Mouse (Mus musculus): ENCODE results near the gene Tcf7l2. TPM values are rescaled to one million over a fixed set of nuclear protein-coding genes. Genes with fewer than 3 reads are reported as not detected.

The Tcf7l2 gene
- polyA plus RNA-seq, 1 experiment = 10.5 TPM

GRCm38 (mm10) chr19:55857328-55857727, 115.7 kb downstream of the Tcf7l2 start:
- TF ChIP-seq POLR2A (IDR thresholded peaks at IDR 0.05; ENCODE audit: borderline replicate concordance, control insufficient read depth, low read depth, low read length) (no peak), CTCF (IDR thresholded peaks at IDR 0.05; ENCODE audit: control insufficient read depth, insufficient read depth, low read length) (no peak)
- Histone ChIP-seq H3K4me3 (replicated peaks; ENCODE audit: control insufficient read depth, low read depth, low read length) (no peak overlapping the region), H3K4me1 (ENCODE audit: control insufficient read depth, insufficient read depth, low read length) (no peaks in the 10 kb centered on the region; the same call in 1 of the 2 replicates), H3K27ac (ENCODE audit: control insufficient read depth, insufficient read depth, low read depth, low read length, poor library complexity) (no peak overlapping the region)
- WGBS = 71% methylated on average over 4 of the region's 4 CpGs

- H3K4me1 ChIP-seq (ENCODE audit: control insufficient read depth, insufficient read depth, low read length) = no peaks in the 10 kb centered on the region; the same call in 1 of the 2 replicates
- no peak overlapping the region for H3K27ac ChIP-seq (ENCODE audit: control insufficient read depth, insufficient read depth, low read depth, low read length, poor library complexity)
- 19% methylated on average over 10 of the region's 10 CpGs for WGBS
- TF ChIP-seq CTCF (IDR thresholded peaks at IDR 0.05; ENCODE audit: control insufficient read depth, insufficient read depth, low read length) (no peak), POLR2A (IDR thresholded peaks at IDR 0.05; ENCODE audit: borderline replicate concordance, control insufficient read depth, low read depth, low read length) (no peak)
- no peak overlapping the region for H3K4me3 ChIP-seq (replicated peaks; ENCODE audit: control insufficient read depth, low read depth, low read length)
These were observed 118.6 kb downstream of the Tcf7l2 start for GRCm38 (mm10) chr19:55860009-55860743.

- peaks cover 6% of the 10 kb centered on the region for H3K4me1 ChIP-seq (ENCODE audit: control insufficient read depth, insufficient read depth, low read length)
- H3K4me3 ChIP-seq (replicated peaks; ENCODE audit: control insufficient read depth, low read depth, low read length) = no peak overlapping the region
- TF ChIP-seq POLR2A (IDR thresholded peaks at IDR 0.05; ENCODE audit: borderline replicate concordance, control insufficient read depth, low read depth, low read length) = no peak
- TF ChIP-seq CTCF (IDR thresholded peaks at IDR 0.05; ENCODE audit: control insufficient read depth, insufficient read depth, low read length) = no peak
- no peak overlapping the region for H3K27ac ChIP-seq (ENCODE audit: control insufficient read depth, insufficient read depth, low read depth, low read length, poor library complexity)
- WGBS = 48% methylated on average over 2 of the region's 2 CpGs
These were observed 120.1 kb downstream of the Tcf7l2 start for GRCm38 (mm10) chr19:55861746-55862145.

GRCm38 (mm10) chr19:55862559-55862958, 120.9 kb downstream of the Tcf7l2 start:
- no peak for TF ChIP-seq CTCF (IDR thresholded peaks at IDR 0.05; ENCODE audit: control insufficient read depth, insufficient read depth, low read length)
- no peak overlapping the region for H3K4me3 ChIP-seq (replicated peaks; ENCODE audit: control insufficient read depth, low read depth, low read length)
- peaks cover 6% of the 10 kb centered on the region for H3K4me1 ChIP-seq (ENCODE audit: control insufficient read depth, insufficient read depth, low read length)
- no peak overlapping the region for H3K27ac ChIP-seq (ENCODE audit: control insufficient read depth, insufficient read depth, low read depth, low read length, poor library complexity)
- 47% methylated on average over 3 of the region's 3 CpGs for WGBS

- 72% methylated on average over 2 of the region's 2 CpGs for WGBS
- Histone ChIP-seq H3K27ac (ENCODE audit: control insufficient read depth, insufficient read depth, low read depth, low read length, poor library complexity) (no peak overlapping the region), H3K4me1 (ENCODE audit: control insufficient read depth, insufficient read depth, low read length) (peaks cover 6% of the 10 kb centered on the region), H3K4me3 (replicated peaks; ENCODE audit: control insufficient read depth, low read depth, low read length) (no peak overlapping the region)
- no peak for TF ChIP-seq CTCF (IDR thresholded peaks at IDR 0.05; ENCODE audit: control insufficient read depth, insufficient read depth, low read length)
- TF ChIP-seq POLR2A (IDR thresholded peaks at IDR 0.05; ENCODE audit: borderline replicate concordance, control insufficient read depth, low read depth, low read length) = no peak
These were observed 123.4 kb downstream of the Tcf7l2 start for GRCm38 (mm10) chr19:55865049-55865448.

- Histone ChIP-seq H3K4me3 (replicated peaks; ENCODE audit: control insufficient read depth, low read depth, low read length) (no peak overlapping the region), H3K4me1 (ENCODE audit: control insufficient read depth, insufficient read depth, low read length) (peaks cover 6% of the 10 kb centered on the region), H3K27ac (ENCODE audit: control insufficient read depth, insufficient read depth, low read depth, low read length, poor library complexity) (no peak overlapping the region)
- no peak for TF ChIP-seq POLR2A (IDR thresholded peaks at IDR 0.05; ENCODE audit: borderline replicate concordance, control insufficient read depth, low read depth, low read length)
- TF ChIP-seq CTCF (IDR thresholded peaks at IDR 0.05; ENCODE audit: control insufficient read depth, insufficient read depth, low read length) = no peak
- WGBS = 3% methylated on average over 13 of the region's 13 CpGs
These were observed 124.4 kb downstream of the Tcf7l2 start for GRCm38 (mm10) chr19:55865774-55866578.

GRCm38 (mm10) chr19:55867255-55867654, 125.6 kb downstream of the Tcf7l2 start:
- WGBS = 37% methylated on average over 6 of the region's 6 CpGs
- Histone ChIP-seq H3K4me1 (ENCODE audit: control insufficient read depth, insufficient read depth, low read length) (peaks cover 6% of the 10 kb centered on the region), H3K4me3 (replicated peaks; ENCODE audit: control insufficient read depth, low read depth, low read length) (no peak overlapping the region), H3K27ac (ENCODE audit: control insufficient read depth, insufficient read depth, low read depth, low read length, poor library complexity) (0 out of 2 replicates have a peak overlapping the region, but pooled peaks have one; percentile 30)
- TF ChIP-seq POLR2A (IDR thresholded peaks at IDR 0.05; ENCODE audit: borderline replicate concordance, control insufficient read depth, low read depth, low read length) (no peak), CTCF (IDR thresholded peaks at IDR 0.05; ENCODE audit: control insufficient read depth, insufficient read depth, low read length) (no peak)

- WGBS = 43% methylated on average over 3 of the region's 3 CpGs
- peaks cover 6% of the 10 kb centered on the region for H3K4me1 ChIP-seq (ENCODE audit: control insufficient read depth, insufficient read depth, low read length)
- H3K4me3 ChIP-seq (replicated peaks; ENCODE audit: control insufficient read depth, low read depth, low read length) = no peak overlapping the region
- H3K27ac ChIP-seq (ENCODE audit: control insufficient read depth, insufficient read depth, low read depth, low read length, poor library complexity) = no peak overlapping the region
- TF ChIP-seq POLR2A (IDR thresholded peaks at IDR 0.05; ENCODE audit: borderline replicate concordance, control insufficient read depth, low read depth, low read length) = no peak
- TF ChIP-seq CTCF (IDR thresholded peaks at IDR 0.05; ENCODE audit: control insufficient read depth, insufficient read depth, low read length) = no peak
These were observed 126.3 kb downstream of the Tcf7l2 start for GRCm38 (mm10) chr19:55867905-55868304.

Data from bone marrow, adult 2 months (tissue).